Mouse (Mus musculus): ENCODE data around the gene Gm49355. TPM values are rescaled to one million over a fixed set of nuclear protein-coding genes. Genes with fewer than 3 reads are reported as not detected.
"Not testable (repeated sequence)": the region's sequence is repeated elsewhere in the genome, so short reads cannot be mapped to it uniquely, and the experiment has no call there.

The Gm49355 gene
- not detected in 2 replicates for total RNA-seq (2012; rRNA removed)

- peak within 1 kb of the TSS; percentile 88 for H3K9ac ChIP-seq (ENCODE audit: insufficient read depth, low read depth, low read length, poor library complexity, severe bottlenecking)
- H3K9me3 ChIP-seq (ENCODE audit: control insufficient read depth, insufficient read depth, low read depth, low read length): no peaks in the 10 kb centered on the region
- TF ChIP-seq HCFC1 (IDR thresholded peaks at IDR 0.05; ENCODE audit: borderline replicate concordance, insufficient read depth, low read length): no peak
- TF ChIP-seq MAFK (IDR thresholded peaks at IDR 0.05; ENCODE audit: insufficient read depth, low read depth, low read length): no peak
- TF ChIP-seq ZC3H11A (IDR thresholded peaks at IDR 0.05; ENCODE audit: borderline replicate concordance, low read depth, low read length): no peak
- no peak for TF ChIP-seq CHD2 (IDR thresholded peaks at IDR 0.05; ENCODE audit: low read depth, low read length)
- TF ChIP-seq ZNF384 (IDR thresholded peaks at IDR 0.05; ENCODE audit: low read depth, low read length): no peak
- peak within 1 kb of the TSS; percentile 69 to 87 for H3K4me3 ChIP-seq (ENCODE audit: insufficient read depth in 1 of 2, low read depth in 1 of 2, low read length in 2 of 2, poor library complexity in 1 of 2, severe bottlenecking in 1 of 2)
- in situ Hi-C loops (cut with MboI; ENCODE audit: low sequenced_read_pairs in 2 of 2, unreplicated experiment in 2 of 2): no loop called here
- no peaks in the 10 kb centered on the region for H3K36me3 ChIP-seq (ENCODE audit: control insufficient read depth, insufficient read depth, low read length, poor library complexity, severe bottlenecking)
- DNase-seq (ENCODE audit: low read depth, low spot score): no peak
- H3K27ac ChIP-seq (ENCODE audit: insufficient read depth, low read depth, low read length, poor library complexity, severe bottlenecking): peak within 1 kb of the TSS; percentile 47
- H3K4me1 ChIP-seq (ENCODE audit: control insufficient read depth in 2 of 2, insufficient read depth in 2 of 2, low read length in 2 of 2, poor library complexity in 1 of 2): 0 out of 4 replicates have a peak, but pooled peaks cover 0 to 2% of the 10 kb centered on the region in 2 experiments
Measured at GRCm38 (mm10) chr14:12283641-12284040, at the start of gene Gm49355. Gene Gm49355, plus strand, starts transcription at chr14:12283976.

GRCm38 (mm10) chr14:12243726-12244125 is 40.0 kb upstream of the Gm49355 start:
- in situ Hi-C loops (cut with MboI; ENCODE audit: low sequenced_read_pairs in 2 of 2, unreplicated experiment in 2 of 2): no loop called here
- Histone ChIP-seq H3K4me3 (ENCODE audit: insufficient read depth in 1 of 2, low read depth in 1 of 2, low read length in 2 of 2, poor library complexity in 1 of 2, severe bottlenecking in 1 of 2) (no peak overlapping the region), H3K9me3 (ENCODE audit: control insufficient read depth, insufficient read depth, low read depth, low read length) (no peaks in the 10 kb centered on the region), H3K4me1 (ENCODE audit: control insufficient read depth in 2 of 2, insufficient read depth in 2 of 2, low read length in 2 of 2, poor library complexity in 1 of 2) (no peaks in the 10 kb centered on the region), H3K9ac (ENCODE audit: insufficient read depth, low read depth, low read length, poor library complexity, severe bottlenecking) (no peak overlapping the region), H3K27ac (ENCODE audit: insufficient read depth, low read depth, low read length, poor library complexity, severe bottlenecking) (no peak overlapping the region), H3K36me3 (ENCODE audit: control insufficient read depth, insufficient read depth, low read length, poor library complexity, severe bottlenecking) (no peaks in the 10 kb centered on the region)
- TF ChIP-seq HCFC1 (IDR thresholded peaks at IDR 0.05; ENCODE audit: borderline replicate concordance, insufficient read depth, low read length): no peak
- no peak for TF ChIP-seq MAFK (IDR thresholded peaks at IDR 0.05; ENCODE audit: insufficient read depth, low read depth, low read length)
- no peak for TF ChIP-seq CHD2 (IDR thresholded peaks at IDR 0.05; ENCODE audit: low read depth, low read length)
- no peak for DNase-seq (ENCODE audit: low read depth, low spot score)

GRCm38 (mm10) chr14:12276031-12276430 is 7.7 kb upstream of the Gm49355 start:
- Histone ChIP-seq H3K27ac (ENCODE audit: insufficient read depth, low read depth, low read length, poor library complexity, severe bottlenecking) (no peak overlapping the region), H3K9ac (ENCODE audit: insufficient read depth, low read depth, low read length, poor library complexity, severe bottlenecking) (no peak overlapping the region), H3K4me3 (ENCODE audit: insufficient read depth in 1 of 2, low read depth in 1 of 2, low read length in 2 of 2, poor library complexity in 1 of 2, severe bottlenecking in 1 of 2) (peak overlapping the region in 1 of 2 experiments; percentile 27; a peak in 1 of 4 replicates), H3K36me3 (ENCODE audit: control insufficient read depth, insufficient read depth, low read length, poor library complexity, severe bottlenecking) (no peaks in the 10 kb centered on the region), H3K9me3 (ENCODE audit: control insufficient read depth, insufficient read depth, low read depth, low read length) (no peaks in the 10 kb centered on the region), H3K4me1 (ENCODE audit: control insufficient read depth in 2 of 2, insufficient read depth in 2 of 2, low read length in 2 of 2, poor library complexity in 1 of 2) (no peaks in the 10 kb centered on the region)
- in situ Hi-C loops (cut with MboI; ENCODE audit: low sequenced_read_pairs in 2 of 2, unreplicated experiment in 2 of 2): no loop called here
- TF ChIP-seq ZC3H11A (IDR thresholded peaks at IDR 0.05; ENCODE audit: borderline replicate concordance, low read depth, low read length) (no peak), HCFC1 (IDR thresholded peaks at IDR 0.05; ENCODE audit: borderline replicate concordance, insufficient read depth, low read length) (no peak), MAFK (IDR thresholded peaks at IDR 0.05; ENCODE audit: insufficient read depth, low read depth, low read length) (no peak), ZNF384 (IDR thresholded peaks at IDR 0.05; ENCODE audit: low read depth, low read length) (no peak), CHD2 (IDR thresholded peaks at IDR 0.05; ENCODE audit: low read depth, low read length) (peak; percentile 79)
- no peak for DNase-seq (ENCODE audit: low read depth, low spot score)

- Histone ChIP-seq H3K4me3 (ENCODE audit: insufficient read depth in 1 of 2, low read depth in 1 of 2, low read length in 2 of 2, poor library complexity in 1 of 2, severe bottlenecking in 1 of 2) (peak within 1 kb of the TSS; percentile 69 to 87), H3K36me3 (ENCODE audit: control insufficient read depth, insufficient read depth, low read length, poor library complexity, severe bottlenecking) (peaks cover 2% of the 10 kb centered on the region; the same call in 1 of the 2 replicates), H3K4me1 (ENCODE audit: control insufficient read depth in 2 of 2, insufficient read depth in 2 of 2, low read length in 2 of 2, poor library complexity in 1 of 2) (0 out of 4 replicates have a peak, but pooled peaks cover 0 to 2% of the 10 kb centered on the region in 2 experiments), H3K9me3 (ENCODE audit: control insufficient read depth, insufficient read depth, low read depth, low read length) (no peaks in the 10 kb centered on the region), H3K9ac (ENCODE audit: insufficient read depth, low read depth, low read length, poor library complexity, severe bottlenecking) (peak within 1 kb of the TSS; percentile 88), H3K27ac (ENCODE audit: insufficient read depth, low read depth, low read length, poor library complexity, severe bottlenecking) (peak within 1 kb of the TSS; percentile 47)
- in situ Hi-C loops (cut with MboI; ENCODE audit: low sequenced_read_pairs in 2 of 2, unreplicated experiment in 2 of 2): no loop called here
- TF ChIP-seq ZC3H11A (IDR thresholded peaks at IDR 0.05; ENCODE audit: borderline replicate concordance, low read depth, low read length) (no peak), CHD2 (IDR thresholded peaks at IDR 0.05; ENCODE audit: low read depth, low read length) (no peak), MAFK (IDR thresholded peaks at IDR 0.05; ENCODE audit: insufficient read depth, low read depth, low read length) (no peak), ZNF384 (IDR thresholded peaks at IDR 0.05; ENCODE audit: low read depth, low read length) (no peak), HCFC1 (IDR thresholded peaks at IDR 0.05; ENCODE audit: borderline replicate concordance, insufficient read depth, low read length) (no peak; the same call in 1 of the 2 replicates)
- peak; percentile 73 for DNase-seq (ENCODE audit: low read depth, low spot score)
Measured at GRCm38 (mm10) chr14:12284141-12284912, 551 bp downstream of the Gm49355 start, which contains the start of gene 3830406C13Rik. Gene 3830406C13Rik, plus strand, starts transcription at chr14:12284173.

- H3K4me1 ChIP-seq (ENCODE audit: control insufficient read depth in 2 of 2, insufficient read depth in 2 of 2, low read length in 2 of 2, poor library complexity in 1 of 2); H3K27ac ChIP-seq (ENCODE audit: insufficient read depth, low read depth, low read length, poor library complexity, severe bottlenecking); H3K4me3 ChIP-seq (ENCODE audit: insufficient read depth in 1 of 2, low read depth in 1 of 2, low read length in 2 of 2, poor library complexity in 1 of 2, severe bottlenecking in 1 of 2); H3K36me3 ChIP-seq (ENCODE audit: control insufficient read depth, insufficient read depth, low read length, poor library complexity, severe bottlenecking); in situ Hi-C loops (cut with MboI; ENCODE audit: low sequenced_read_pairs in 2 of 2, unreplicated experiment in 2 of 2); H3K9me3 ChIP-seq (ENCODE audit: control insufficient read depth, insufficient read depth, low read depth, low read length); DNase-seq (ENCODE audit: low read depth, low spot score); H3K9ac ChIP-seq (ENCODE audit: insufficient read depth, low read depth, low read length, poor library complexity, severe bottlenecking): not testable (repeated sequence)
Measured at GRCm38 (mm10) chr14:12289747-12290146, 6.0 kb downstream of the Gm49355 start.
